Mouse (Mus musculus): ENCODE measurements around the gene Arntl2. TPM values are rescaled to one million over a fixed set of nuclear protein-coding genes. Genes with fewer than 3 reads are reported as not detected.

Arntl2 gene
- polyA plus RNA-seq, 1 experiment from 2014 or later = 2.2 TPM

DNA sequence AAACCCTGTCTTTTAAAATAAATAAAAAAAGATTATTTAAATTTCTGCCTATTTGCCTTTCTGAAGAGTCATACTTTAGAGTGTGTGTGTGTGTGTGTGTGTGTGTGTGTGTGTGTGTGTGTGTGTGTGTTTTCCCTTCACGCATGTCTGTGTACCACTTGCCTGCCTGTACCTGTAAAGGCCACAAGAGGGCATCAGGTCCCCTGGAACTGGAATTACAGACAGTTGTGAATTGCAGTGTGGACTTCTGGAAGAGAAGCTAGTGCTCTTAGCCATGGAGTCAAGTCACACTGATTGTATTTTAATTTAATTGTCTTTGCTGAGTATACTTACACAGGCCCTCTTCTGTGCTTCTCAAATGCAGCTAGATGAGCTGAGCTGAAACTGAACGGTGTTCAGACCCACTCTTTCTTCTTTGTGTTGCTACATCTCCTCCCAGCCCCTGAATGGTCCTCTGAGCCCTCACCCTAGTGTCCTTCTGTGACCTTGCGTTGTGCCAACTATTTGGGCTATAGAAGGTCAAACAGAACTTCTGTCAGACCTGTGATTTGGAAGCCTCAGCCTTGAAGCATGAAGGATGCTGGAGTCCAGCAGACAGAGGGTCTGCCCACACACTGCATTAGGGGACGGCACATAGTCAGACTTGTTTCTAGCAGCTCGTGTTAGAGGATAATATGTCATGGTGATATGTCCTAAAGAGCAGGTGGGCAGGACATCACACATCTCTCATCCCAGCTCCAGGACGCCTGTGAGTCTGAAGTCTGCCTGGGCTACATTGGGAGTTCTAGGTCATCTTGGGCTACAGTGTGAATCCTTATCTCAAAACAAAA lies 37.8 kb downstream of the Arntl2 start:
- Histone ChIP-seq H3K4me2 (ENCODE audit: low read length) (no peak overlapping the region), H3K9me3 (ENCODE audit: control insufficient read depth, low read length) (no peaks in the 10 kb centered on the region; the same call in 1 of the 2 replicates), H3K36me3 (ENCODE audit: control insufficient read depth, insufficient read depth, low read length) (no peaks in the 10 kb centered on the region), H3K9ac (ENCODE audit: low read length) (no peak overlapping the region), H3K4me1 (replicated peaks; ENCODE audit: control insufficient read depth, insufficient read depth, low read length) (0 out of 2 replicates have a peak, but pooled peaks cover 2% of the 10 kb centered on the region), H3K27ac (ENCODE audit: low read depth) (no peak overlapping the region), H3K4me3 (ENCODE audit: low read depth, low read length) (no peak overlapping the region), H3K27me3 (replicated peaks; ENCODE audit: control insufficient read depth, insufficient read depth, low read length) (no peaks in the 10 kb centered on the region)
- DNase-seq (ENCODE audit: low spot score) (no peak), ATAC-seq (replicated peaks; ENCODE audit: low FRiP score, low TSS enrichment, low read depth) (peak; percentile 41; the same call in 1 of the 2 replicates)
- 71% methylated on average over 6 of the region's 6 CpGs for WGBS

DNA sequence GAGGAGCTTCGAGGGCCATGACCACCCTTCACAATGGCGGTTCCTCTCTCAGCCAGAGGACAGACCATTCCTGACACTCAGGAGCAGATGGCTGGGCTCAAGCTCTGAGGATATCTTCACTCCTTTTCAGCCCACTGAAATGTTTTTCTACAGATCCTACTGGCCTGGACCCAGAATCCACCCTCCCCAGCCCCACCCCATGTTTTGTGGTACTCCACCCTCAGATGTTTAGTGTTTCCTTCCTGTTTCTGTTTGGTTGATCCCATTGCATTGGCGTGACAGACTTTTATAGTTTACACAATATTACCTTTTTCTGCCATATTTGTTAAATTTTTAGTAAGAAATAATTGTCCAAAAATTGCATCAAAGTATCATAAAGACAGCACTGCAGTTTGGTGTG lies 38.5 kb downstream of the Arntl2 start:
- no peak overlapping the region for H3K4me2 ChIP-seq (ENCODE audit: low read length)
- no peak overlapping the region for H3K9ac ChIP-seq (ENCODE audit: low read length)
- ATAC-seq (replicated peaks; ENCODE audit: low FRiP score, low TSS enrichment, low read depth) (no peak), DNase-seq (ENCODE audit: low spot score) (no peak)
- no peaks in the 10 kb centered on the region for H3K36me3 ChIP-seq (ENCODE audit: control insufficient read depth, insufficient read depth, low read length)
- H3K4me1 ChIP-seq (replicated peaks; ENCODE audit: control insufficient read depth, insufficient read depth, low read length) = 0 out of 2 replicates have a peak, but pooled peaks cover 2% of the 10 kb centered on the region
- H3K27ac ChIP-seq (ENCODE audit: low read depth) = no peak overlapping the region
- H3K27me3 ChIP-seq (replicated peaks; ENCODE audit: control insufficient read depth, insufficient read depth, low read length) = no peaks in the 10 kb centered on the region
- 82% methylated on average over 3 of the region's 3 CpGs for WGBS
- H3K9me3 ChIP-seq (ENCODE audit: control insufficient read depth, low read length) = no peaks in the 10 kb centered on the region; the same call in 1 of the 2 replicates
- no peak overlapping the region for H3K4me3 ChIP-seq (ENCODE audit: low read depth, low read length)

GRCm38 (mm10) chr6:146835784-146836183 lies 39.9 kb downstream of the Arntl2 start:
- WGBS = 9% methylated on average over 4 of the region's 4 CpGs
- no peak for ATAC-seq (replicated peaks; ENCODE audit: low FRiP score, low TSS enrichment, low read depth)
- Histone ChIP-seq H3K4me3 (ENCODE audit: low read depth, low read length) (no peak overlapping the region), H3K27ac (ENCODE audit: low read depth) (no peak overlapping the region), H3K9me3 (ENCODE audit: control insufficient read depth, low read length) (no peaks in the 10 kb centered on the region; the same call in 1 of the 2 replicates), H3K4me1 (replicated peaks; ENCODE audit: control insufficient read depth, insufficient read depth, low read length) (0 out of 2 replicates have a peak, but pooled peaks cover 2% of the 10 kb centered on the region), H3K9ac (ENCODE audit: low read length) (no peak overlapping the region), H3K4me2 (ENCODE audit: low read length) (no peak overlapping the region), H3K36me3 (ENCODE audit: control insufficient read depth, insufficient read depth, low read length) (no peaks in the 10 kb centered on the region), H3K27me3 (replicated peaks; ENCODE audit: control insufficient read depth, insufficient read depth, low read length) (no peaks in the 10 kb centered on the region)
- DNase-seq (ENCODE audit: low spot score) = no peak

DNA sequence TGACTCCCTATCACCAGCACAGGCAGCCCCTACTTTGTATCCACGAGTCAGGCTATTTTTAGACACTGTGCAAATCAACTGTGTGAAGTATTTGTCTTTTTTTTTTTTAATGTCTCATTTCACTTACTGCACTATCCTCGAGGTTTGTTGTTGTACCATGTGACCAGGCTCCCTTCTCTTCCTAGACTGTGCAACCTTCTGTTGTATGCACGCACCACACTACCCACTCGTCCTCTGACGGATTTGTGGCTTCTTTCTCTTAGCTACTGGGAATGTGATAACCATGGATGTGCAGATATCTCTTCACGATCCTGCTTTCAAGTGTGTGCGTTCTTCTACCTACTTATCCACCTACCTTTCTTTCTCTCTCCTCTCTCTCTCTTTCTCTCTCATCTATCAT lies 41.5 kb downstream of the Arntl2 start:
- no peak for DNase-seq (ENCODE audit: low spot score)
- no peak for ATAC-seq (replicated peaks; ENCODE audit: low FRiP score, low TSS enrichment, low read depth)
- Histone ChIP-seq H3K4me3 (ENCODE audit: low read depth, low read length) (no peak overlapping the region), H3K27ac (ENCODE audit: low read depth) (no peak overlapping the region), H3K4me2 (ENCODE audit: low read length) (no peak overlapping the region), H3K9me3 (ENCODE audit: control insufficient read depth, low read length) (no peaks in the 10 kb centered on the region; the same call in 1 of the 2 replicates), H3K4me1 (replicated peaks; ENCODE audit: control insufficient read depth, insufficient read depth, low read length) (0 out of 2 replicates have a peak, but pooled peaks cover 2% of the 10 kb centered on the region), H3K27me3 (replicated peaks; ENCODE audit: control insufficient read depth, insufficient read depth, low read length) (no peaks in the 10 kb centered on the region), H3K9ac (ENCODE audit: low read length) (no peak overlapping the region), H3K36me3 (ENCODE audit: control insufficient read depth, insufficient read depth, low read length) (no peaks in the 10 kb centered on the region)
- WGBS = 71% methylated on average over 7 of the region's 7 CpGs

- Histone ChIP-seq H3K4me2 (ENCODE audit: low read length) (no peak overlapping the region), H3K9ac (ENCODE audit: low read length) (no peak overlapping the region), H3K27ac (ENCODE audit: low read depth) (no peak overlapping the region), H3K4me1 (replicated peaks; ENCODE audit: control insufficient read depth, insufficient read depth, low read length) (0 out of 2 replicates have a peak, but pooled peaks cover 2% of the 10 kb centered on the region), H3K36me3 (ENCODE audit: control insufficient read depth, insufficient read depth, low read length) (no peaks in the 10 kb centered on the region), H3K4me3 (ENCODE audit: low read depth, low read length) (no peak overlapping the region), H3K9me3 (ENCODE audit: control insufficient read depth, low read length) (no peaks in the 10 kb centered on the region; the same call in 1 of the 2 replicates), H3K27me3 (replicated peaks; ENCODE audit: control insufficient read depth, insufficient read depth, low read length) (no peaks in the 10 kb centered on the region)
- whole genome bisulfite sequencing = 91% methylated on average over 5 of the region's 5 CpGs
- no peak for DNase-seq (ENCODE audit: low spot score)
- ATAC-seq (replicated peaks; ENCODE audit: low FRiP score, low TSS enrichment, low read depth) = no peak
Observed at GRCm38 (mm10) chr6:146838366-146838765, 42.5 kb downstream of the Arntl2 start.

- DNase-seq (ENCODE audit: low spot score) = no peak
- no peaks in the 10 kb centered on the region for H3K36me3 ChIP-seq (ENCODE audit: control insufficient read depth, insufficient read depth, low read length)
- no peak for ATAC-seq (replicated peaks; ENCODE audit: low FRiP score, low TSS enrichment, low read depth)
- H3K9ac ChIP-seq (ENCODE audit: low read length) = no peak overlapping the region
- no peaks in the 10 kb centered on the region; the same call in 1 of the 2 replicates for H3K9me3 ChIP-seq (ENCODE audit: control insufficient read depth, low read length)
- 0 out of 2 replicates have a peak, but pooled peaks cover 2% of the 10 kb centered on the region for H3K4me1 ChIP-seq (replicated peaks; ENCODE audit: control insufficient read depth, insufficient read depth, low read length)
- no peaks in the 10 kb centered on the region for H3K27me3 ChIP-seq (replicated peaks; ENCODE audit: control insufficient read depth, insufficient read depth, low read length)
- H3K4me2 ChIP-seq (ENCODE audit: low read length) = no peak overlapping the region
- WGBS = 81% methylated on average over 4 of the region's 4 CpGs
- no peak overlapping the region for H3K27ac ChIP-seq (ENCODE audit: low read depth)
- no peak overlapping the region for H3K4me3 ChIP-seq (ENCODE audit: low read depth, low read length)
Observed at GRCm38 (mm10) chr6:146838863-146839262, 43.0 kb downstream of the Arntl2 start.

DNA sequence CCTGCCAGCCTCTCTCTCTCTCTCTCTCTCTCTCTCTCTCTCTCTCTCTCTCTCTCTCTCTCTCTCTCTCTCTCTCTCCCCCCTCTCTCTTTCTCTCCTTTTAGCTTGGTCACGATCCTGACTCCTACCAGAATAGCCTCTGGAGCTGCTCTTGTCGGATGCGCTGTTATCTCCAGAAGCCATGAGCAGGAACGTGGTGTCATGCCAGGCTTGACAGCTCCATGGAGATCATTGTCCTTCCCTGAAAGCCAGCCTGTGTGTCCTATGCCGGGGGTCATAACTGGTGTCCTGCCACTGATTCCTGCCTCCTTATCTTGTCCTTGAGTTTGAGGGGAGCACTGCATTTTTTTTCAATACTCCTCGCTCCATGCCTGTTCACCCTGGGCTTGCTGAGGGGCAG lies 49.0 kb downstream of the Arntl2 start:
- H3K4me2 ChIP-seq (ENCODE audit: low read length) = no peak overlapping the region
- WGBS = 90% methylated on average over 6 of the region's 6 CpGs

GRCm38 (mm10) chr6:146845347-146845746 lies 49.5 kb downstream of the Arntl2 start:
- 88% methylated on average over 5 of the region's 5 CpGs for WGBS
- DNase-seq (ENCODE audit: low spot score) (no peak), ATAC-seq (replicated peaks; ENCODE audit: low FRiP score, low TSS enrichment, low read depth) (no peak)
- H3K4me1 ChIP-seq (replicated peaks; ENCODE audit: control insufficient read depth, insufficient read depth, low read length) = no peaks in the 10 kb centered on the region
- no peaks in the 10 kb centered on the region for H3K9me3 ChIP-seq (ENCODE audit: control insufficient read depth, low read length)
- no peak overlapping the region for H3K27ac ChIP-seq (ENCODE audit: low read depth)
- H3K9ac ChIP-seq (ENCODE audit: low read length) = no peak overlapping the region
- no peaks in the 10 kb centered on the region for H3K36me3 ChIP-seq (ENCODE audit: control insufficient read depth, insufficient read depth, low read length)
- no peak overlapping the region for H3K4me3 ChIP-seq (ENCODE audit: low read depth, low read length)
- no peak overlapping the region for H3K4me2 ChIP-seq (ENCODE audit: low read length)
- no peaks in the 10 kb centered on the region for H3K27me3 ChIP-seq (replicated peaks; ENCODE audit: control insufficient read depth, insufficient read depth, low read length)

More for the DNA sequence above, 49.0 kb downstream of the Arntl2 start:
- Histone ChIP-seq H3K36me3 (ENCODE audit: control insufficient read depth, insufficient read depth, low read length) (no peaks in the 10 kb centered on the region), H3K9me3 (ENCODE audit: control insufficient read depth, low read length) (no peaks in the 10 kb centered on the region), H3K4me1 (replicated peaks; ENCODE audit: control insufficient read depth, insufficient read depth, low read length) (no peaks in the 10 kb centered on the region), H3K27ac (ENCODE audit: low read depth) (no peak overlapping the region), H3K9ac (ENCODE audit: low read length) (no peak overlapping the region), H3K4me3 (ENCODE audit: low read depth, low read length) (no peak overlapping the region), H3K27me3 (replicated peaks; ENCODE audit: control insufficient read depth, insufficient read depth, low read length) (no peaks in the 10 kb centered on the region)
- no peak for DNase-seq (ENCODE audit: low spot score)
- no peak for ATAC-seq (replicated peaks; ENCODE audit: low FRiP score, low TSS enrichment, low read depth)
